Mouse (Mus musculus) lung, postnatal 0 days (tissue): ENCODE data around the gene Tbx18. TPM values are rescaled to one million over a fixed set of nuclear protein-coding genes. Genes with fewer than 3 reads are reported as not detected.

Experiments used
- ATAC-seq: fragments of 200-750 bp; cut with Nextera tagmentation; 2 replicates; pipeline ENCODE4 v1.8.0; 2017; ENCODE audit warnings: moderate library complexity
- DNase-seq: peaks from one replicate; pipeline ENCODE4 v3.0.0-alpha.2; 2016; ENCODE audit warnings: low spot score
- H3K27ac ChIP-seq: fragments of 300-500 bp; sonication (generic); 2 replicates; pipeline ENCODE4 v1.5.1; 2014; ENCODE audit warnings: antibody characterized with exemption, mild to moderate bottlenecking, low read length, mixed read lengths
- H3K27me3 ChIP-seq: fragments of 300-500 bp; sonication (generic); replicated peaks from 2 replicates; pipeline ENCODE4 v1.6.1; 2014; ENCODE audit warnings: low read length, mixed read lengths; ENCODE audit not compliant: insufficient read depth
- H3K36me3 ChIP-seq: fragments of 300-500 bp; sonication (generic); 2 replicates; pipeline ENCODE4 v1.6.1; 2014; ENCODE audit warnings: low read length, mixed read lengths; ENCODE audit not compliant: insufficient read depth
- H3K4me1 ChIP-seq: fragments of 300-500 bp; sonication (generic); 2 replicates; pipeline ENCODE4 v1.6.1; 2014; ENCODE audit warnings: antibody characterized with exemption, low read depth, low read length, mixed read lengths; ENCODE audit not compliant: insufficient read depth
- H3K4me2 ChIP-seq: fragments of 300-500 bp; sonication (generic); replicated peaks from 2 replicates; pipeline ENCODE4 v1.6.1; 2014; ENCODE audit warnings: low read depth, mild to moderate bottlenecking, low read length, moderate library complexity, mixed read lengths
- H3K4me3 ChIP-seq: fragments of 300-500 bp; sonication (generic); 2 replicates; pipeline ENCODE4 v1.5.1; 2014; ENCODE audit warnings: low read depth, low read length
- H3K9ac ChIP-seq: fragments of 300-500 bp; sonication (generic); replicated peaks from 2 replicates; pipeline ENCODE4 v1.6.1; 2014; ENCODE audit warnings: low read depth, mild to moderate bottlenecking
- H3K9me3 ChIP-seq: fragments of 300-500 bp; sonication (generic); 2 replicates; pipeline ENCODE4 v1.6.1; 2016; ENCODE audit warnings: low read length, mixed read lengths
- CTCF ChIP-seq: IDR thresholded peaks from 2 replicates; pipeline ENCODE4 v1.5.1; 2016; ENCODE audit warnings: antibody characterized with exemption, mild to moderate bottlenecking
- EP300 ChIP-seq: IDR thresholded peaks from 2 replicates; pipeline ENCODE4 v1.6.1; 2016; ENCODE audit warnings: antibody characterized with exemption, mild to moderate bottlenecking, control low read depth
- WGBS: fragments of 180-500 bp; shearing (Covaris S2); extraction: QIAGEN DNeasy Blood & Tissue Kit; methylation state at CpG from one replicate; pipeline ENCODE4 v1.1.7; 2014; 5-methylcytosine and 5-hydroxymethylcytosine counted together
- polyA plus RNA-seq: library from polyadenylated mRNA; unstranded; fragments of >200 nt; fragmentation: Nextera tagmentation; extraction: Ambion mirVana; gene quantifications from 2 replicates; pipeline ENCODE4 v1.2.1, GENCODE M21; 2015

Tbx18 gene
- 0.17 and 0.26 TPM in 2 replicates for polyA plus RNA-seq

DNA sequence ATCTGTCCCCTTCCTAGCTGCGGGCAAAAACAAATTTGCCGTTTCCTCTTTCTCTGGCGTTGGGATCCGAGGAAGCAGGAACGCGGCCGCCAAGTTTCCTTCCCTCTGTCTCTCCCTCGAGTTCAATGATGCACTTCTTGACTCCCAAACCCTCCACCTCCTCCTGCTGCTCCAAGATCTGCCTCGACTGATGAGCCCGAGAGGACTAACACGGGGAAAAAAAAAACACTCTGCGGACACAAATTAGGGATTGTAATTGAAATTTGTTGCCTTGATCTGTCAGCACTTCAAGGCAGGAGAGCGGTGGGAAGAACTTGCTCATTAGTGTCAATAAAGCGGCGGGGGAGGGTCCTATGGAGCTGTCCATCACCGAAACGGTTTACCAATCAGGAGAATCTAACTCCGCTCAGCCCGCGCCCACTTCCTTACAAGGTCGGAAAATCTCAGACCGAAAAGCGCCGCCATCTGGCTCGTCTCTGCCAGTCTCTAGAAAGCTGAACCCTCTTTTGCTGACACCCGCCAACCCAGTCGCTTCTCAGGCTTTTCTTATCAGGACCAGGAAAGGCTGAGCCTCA is at the start of gene Tbx18:
Gene Tbx18, minus strand, starts transcription at position 300 of the 575 bp plus-strand sequence.
- H3K9ac ChIP-seq, result no peak within 1 kb of the TSS
- ATAC-seq (peak; percentile 73), DNase-seq (peak; percentile 72)
- peak within 1 kb of the TSS; percentile 37 for H3K4me3 ChIP-seq
- H3K36me3 ChIP-seq, result no peaks in the 10 kb centered on the region
- 2% methylated on average over 27 of the region's 27 CpGs for WGBS
- H3K27ac ChIP-seq, result no peak within 1 kb of the TSS
- H3K4me1 ChIP-seq, result peaks cover 10% of the 10 kb centered on the region; the same call in 1 of the 2 replicates
- H3K27me3 ChIP-seq, result peaks cover 79% of the 10 kb centered on the region
- TF ChIP-seq EP300, result no peak
- TF ChIP-seq CTCF, result peak; percentile 38
- H3K4me2 ChIP-seq, result peak within 1 kb of the TSS; percentile 69
- H3K9me3 ChIP-seq, result no peaks in the 10 kb centered on the region

DNA sequence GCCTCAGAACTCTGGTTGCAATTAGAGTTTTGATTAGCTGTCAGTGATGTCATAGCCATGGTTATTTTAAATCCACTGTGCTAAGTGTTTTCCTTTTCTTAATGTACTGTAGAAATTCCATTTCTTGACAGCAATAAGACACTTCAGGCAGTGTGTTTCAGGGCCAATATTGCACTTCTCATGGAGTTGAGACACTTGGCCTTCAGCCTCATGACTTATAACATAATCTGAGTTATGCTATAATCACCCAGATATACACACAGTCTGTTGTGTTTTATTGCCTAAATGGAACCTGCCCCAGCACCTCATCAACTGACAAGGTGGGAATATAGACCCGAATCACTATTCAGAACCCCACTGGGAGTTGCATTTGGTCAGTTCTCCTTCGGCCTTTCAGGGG is 42.9 kb upstream of the Tbx18 start:
- 83% methylated on average over 2 of the region's 2 CpGs for WGBS
- Histone ChIP-seq H3K9ac (no peak overlapping the region), H3K4me3 (no peak overlapping the region), H3K36me3 (no peaks in the 10 kb centered on the region), H3K27me3 (no peaks in the 10 kb centered on the region), H3K4me2 (no peak overlapping the region), H3K9me3 (no peaks in the 10 kb centered on the region), H3K4me1 (no peaks in the 10 kb centered on the region), H3K27ac (no peak overlapping the region)
- ATAC-seq (no peak), DNase-seq (no peak)
- no peak for TF ChIP-seq EP300
- TF ChIP-seq CTCF, result no peak

DNA sequence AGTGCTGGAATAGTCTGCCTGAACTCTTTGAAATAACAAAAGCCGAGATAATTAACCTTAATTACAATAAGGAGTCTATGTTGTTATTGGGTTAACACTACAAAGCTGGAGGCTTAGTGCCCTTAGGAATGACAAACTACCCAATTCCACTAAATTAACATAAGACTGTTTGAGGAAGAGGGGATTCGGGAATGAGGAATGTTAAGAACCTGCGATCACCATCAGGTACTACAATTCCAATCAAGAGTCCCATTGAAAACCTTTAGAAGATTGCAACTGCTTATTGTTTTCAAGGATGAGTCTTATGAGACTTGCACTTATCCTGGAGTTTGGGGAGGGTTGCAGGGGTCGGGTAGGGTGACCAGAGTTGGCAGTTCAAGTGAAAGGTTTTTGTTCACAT is 24.6 kb upstream of the Tbx18 start:
- ATAC-seq (no peak), DNase-seq (no peak)
- Histone ChIP-seq H3K27ac (no peak overlapping the region), H3K4me1 (no peaks in the 10 kb centered on the region), H3K9me3 (no peaks in the 10 kb centered on the region), H3K4me3 (no peak overlapping the region), H3K27me3 (no peaks in the 10 kb centered on the region), H3K36me3 (no peaks in the 10 kb centered on the region), H3K4me2 (no peak overlapping the region), H3K9ac (no peak overlapping the region)
- WGBS, result 66% methylated on average over 4 of the region's 4 CpGs
- TF ChIP-seq CTCF (no peak), EP300 (no peak)

DNA sequence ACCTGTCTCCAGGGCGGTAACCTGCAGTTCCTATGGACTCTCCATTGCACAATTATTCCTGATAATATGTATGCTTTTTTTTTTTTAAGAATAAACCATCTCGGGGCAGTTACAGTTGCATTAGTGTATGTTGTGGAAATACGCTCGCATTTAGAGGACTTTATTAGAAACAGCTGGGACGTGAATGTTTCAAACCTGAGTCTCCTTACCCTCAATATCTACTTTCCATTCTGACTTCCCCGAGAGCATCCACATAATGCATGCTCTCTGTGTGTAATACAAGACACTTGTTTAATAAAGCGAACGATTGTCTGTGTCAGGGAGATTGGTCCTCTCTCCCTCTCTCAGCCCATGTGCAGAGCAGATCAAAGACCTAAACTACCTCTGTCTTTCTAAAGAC is 10.5 kb upstream of the Tbx18 start:
- ATAC-seq (no peak), DNase-seq (no peak)
- H3K4me1 ChIP-seq, result no peaks in the 10 kb centered on the region
- 77% methylated on average over 8 of the region's 8 CpGs for WGBS
- TF ChIP-seq CTCF (no peak), EP300 (no peak)
- no peaks in the 10 kb centered on the region for H3K36me3 ChIP-seq
- H3K27me3 ChIP-seq, result peaks cover 40% of the 10 kb centered on the region
- H3K9me3 ChIP-seq, result no peaks in the 10 kb centered on the region
- H3K9ac ChIP-seq, result no peak overlapping the region
- H3K27ac ChIP-seq, result no peak overlapping the region
- H3K4me3 ChIP-seq, result no peak overlapping the region
- H3K4me2 ChIP-seq, result no peak overlapping the region

DNA sequence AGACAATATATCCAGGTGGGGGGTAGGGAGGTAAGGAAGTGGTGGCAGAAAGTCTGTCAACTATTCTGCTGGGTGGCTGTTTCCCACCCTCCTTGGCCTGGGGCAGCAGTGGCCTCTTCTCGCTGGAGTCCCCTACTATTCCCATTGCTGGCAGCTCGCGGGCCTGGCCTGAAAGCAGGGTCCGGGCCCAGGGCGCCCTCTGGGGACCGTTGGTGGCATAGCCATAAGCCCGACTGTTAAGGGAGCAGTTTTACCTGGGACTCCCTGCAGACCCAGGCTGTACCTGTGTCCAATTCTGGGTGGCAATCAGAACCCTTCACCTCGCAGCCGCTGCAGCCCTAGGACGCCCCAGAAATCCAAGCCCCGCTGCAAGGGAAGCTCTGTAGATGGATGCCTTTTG is 9.6 kb upstream of the Tbx18 start:
- peaks cover 48% of the 10 kb centered on the region for H3K27me3 ChIP-seq
- no peaks in the 10 kb centered on the region for H3K36me3 ChIP-seq
- peak; percentile 77 for TF ChIP-seq CTCF
- TF ChIP-seq EP300, result no peak
- H3K4me1 ChIP-seq, result no peaks in the 10 kb centered on the region
- DNase-seq (peak; percentile 57), ATAC-seq (peak; percentile 62)
- no peak overlapping the region for H3K27ac ChIP-seq
- no peaks in the 10 kb centered on the region for H3K9me3 ChIP-seq
- WGBS, result 5% methylated on average over 11 of the region's 11 CpGs
- H3K4me3 ChIP-seq, result no peak overlapping the region
- H3K9ac ChIP-seq, result no peak overlapping the region
- H3K4me2 ChIP-seq, result no peak overlapping the region

DNA sequence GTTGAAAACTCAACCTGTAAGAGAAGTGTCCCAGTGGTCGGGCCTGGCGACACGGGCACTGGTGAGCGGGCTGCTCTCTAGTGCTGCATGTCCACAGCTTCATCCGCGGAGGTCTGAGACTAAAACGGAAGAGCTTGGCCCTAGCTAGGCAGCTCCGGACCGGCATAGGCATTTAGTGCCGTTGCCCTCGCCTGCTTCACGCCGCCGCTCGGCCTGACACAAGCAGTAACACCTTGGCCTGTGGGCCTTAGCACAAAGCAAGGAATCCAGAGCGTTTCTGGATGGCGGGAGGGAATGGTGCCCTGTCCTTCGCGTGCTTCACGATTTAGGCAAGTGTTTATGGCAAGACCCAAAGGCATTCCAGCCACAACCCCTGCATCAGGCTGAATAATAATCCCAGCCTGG is 9.2 kb upstream of the Tbx18 start:
- no peak for ATAC-seq
- DNase-seq, result no peak
- no peaks in the 10 kb centered on the region for H3K9me3 ChIP-seq
- H3K9ac ChIP-seq, result no peak overlapping the region
- H3K36me3 ChIP-seq, result no peaks in the 10 kb centered on the region
- H3K4me1 ChIP-seq, result no peaks in the 10 kb centered on the region
- no peak overlapping the region for H3K4me3 ChIP-seq
- TF ChIP-seq CTCF (no peak), EP300 (no peak)
- no peak overlapping the region for H3K4me2 ChIP-seq
- H3K27ac ChIP-seq, result no peak overlapping the region
- H3K27me3 ChIP-seq, result peaks cover 52% of the 10 kb centered on the region
- WGBS, result 3% methylated on average over 20 of the region's 20 CpGs
